Mouse (Mus musculus) spleen, postnatal 4 days (tissue): ENCODE data around the gene Rnf17.

Experiments used
- DNase-seq, 2 experiments: peaks; one replicate each; pipeline ENCODE4 v3.0.0; 2022; ENCODE audit warnings: low spot score in 2 of 2

Rnf17 gene

GRCm38 (mm10) chr14:56402311-56403071, at the start of gene Rnf17:
TSS of gene Rnf17 (plus strand) at chr14:56402581.
- DNase-seq: no peak

GRCm38 (mm10) chr14:56354803-56355202, 47.6 kb upstream of the Rnf17 start:
- no peak for DNase-seq

- no peak for DNase-seq
Observed at GRCm38 (mm10) chr14:56355396-56355795, 47.0 kb upstream of the Rnf17 start.

GRCm38 (mm10) chr14:56356196-56356595, 46.2 kb upstream of the Rnf17 start:
- DNase-seq: no peak

GRCm38 (mm10) chr14:56358422-56358821, 44.0 kb upstream of the Rnf17 start:
- DNase-seq: no peak

- no peak for DNase-seq
Observed at GRCm38 (mm10) chr14:56359131-56359530, 43.2 kb upstream of the Rnf17 start.

- DNase-seq: no peak
Observed at GRCm38 (mm10) chr14:56364711-56365237, 37.6 kb upstream of the Rnf17 start, which contains the start of gene Atp12a. TSS of gene Atp12a (plus strand) at chr14:56365068.

GRCm38 (mm10) chr14:56365292-56365691, 37.1 kb upstream of the Rnf17 start:
- DNase-seq: no peak

- DNase-seq: no peak
Observed at GRCm38 (mm10) chr14:56366712-56367111, 35.7 kb upstream of the Rnf17 start.

GRCm38 (mm10) chr14:56368834-56369233, 33.5 kb upstream of the Rnf17 start:
- peak in 1 of 2 experiments; percentile 68 for DNase-seq

- peak; percentile 69 to 87 for DNase-seq
Observed at GRCm38 (mm10) chr14:56375731-56376130, 26.6 kb upstream of the Rnf17 start.

- no peak for DNase-seq
Observed at GRCm38 (mm10) chr14:56377745-56378144, 24.6 kb upstream of the Rnf17 start.

- DNase-seq: no peak
Observed at GRCm38 (mm10) chr14:56379336-56379735, 23.0 kb upstream of the Rnf17 start.

GRCm38 (mm10) chr14:56382366-56382765, 20.0 kb upstream of the Rnf17 start:
- no peak for DNase-seq

GRCm38 (mm10) chr14:56390247-56390646, 12.1 kb upstream of the Rnf17 start:
- no peak for DNase-seq

GRCm38 (mm10) chr14:56393704-56394312, 8.6 kb upstream of the Rnf17 start:
- DNase-seq: no peak

- no peak for DNase-seq
Observed at GRCm38 (mm10) chr14:56398001-56398400, 4.4 kb upstream of the Rnf17 start.

- DNase-seq: no peak
Observed at GRCm38 (mm10) chr14:56403072-56403375, 643 bp downstream of the Rnf17 start.

- no peak for DNase-seq
Observed at GRCm38 (mm10) chr14:56462090-56462489, 59.7 kb downstream of the Rnf17 start.

- no peak for DNase-seq
Observed at GRCm38 (mm10) chr14:56462729-56463128, 60.3 kb downstream of the Rnf17 start.

- peak in 1 of 2 experiments; percentile 12 for DNase-seq
Observed at GRCm38 (mm10) chr14:56468145-56468544, 65.8 kb downstream of the Rnf17 start.

- no peak for DNase-seq
Observed at GRCm38 (mm10) chr14:56489806-56490205, 87.4 kb downstream of the Rnf17 start.

- no peak for DNase-seq
Observed at GRCm38 (mm10) chr14:56502407-56502806, 100.0 kb downstream of the Rnf17 start.
